In genomic region chr7:89477294-89477999, GRCm38 (mm10) we compare ENCODE assay signal across 9 mouse cellular contexts. TPM values are rescaled to one million over a fixed set of nuclear protein-coding genes. Genes with fewer than 3 reads are reported as not detected.
A peak's percentile ranks its signal among the peaks of the same experiment; 100 is the strongest.
DNase-seq lines count a peak whose midpoint lies in the region; ATAC-seq and TF ChIP-seq lines count a peak whose summit lies in the region.
"Had no signal": no experiment of that assay in that cellular context is flagged by ENCODE, and none has a peak within 500 bp of the region (broad histone marks: within the 10 kb centered on the region; RNA-seq: fewer than 3 reads in every experiment).

No protein-coding gene starts in this region.

- no peak for TF ChIP-seq EP300 in liver, postnatal 0 days (IDR thresholded peaks at IDR 0.05; ENCODE audit: low read depth)

- DNase-seq in liver, adult 2 months (ENCODE audit: extremely low read depth, low read depth, low spot score) = peak; percentile 81
- DNase-seq in liver = no peak
- DNase-seq in ZHBTc4 (ENCODE audit: low read depth, low spot score) = peak; percentile 79
- DNase-seq in fibroblast of lung, adult 2 months (ENCODE audit: low read depth) = peak; percentile 39
- DNase-seq in liver, postnatal 0 days = peak; percentile 66
- DNase-seq in spleen, adult 12 weeks (ENCODE audit: low spot score) = no peak

- TF ChIP-seq CTCF in liver, adult 2 months (IDR thresholded peaks at IDR 0.05; ENCODE audit: low read depth, low read length) = peak; percentile 55
- TF ChIP-seq CTCF in intestine, postnatal 0 days (IDR thresholded peaks at IDR 0.05; ENCODE audit: low read depth) = peak; percentile 90
- TF ChIP-seq CTCF in liver, postnatal 0 days (IDR thresholded peaks at IDR 0.05; ENCODE audit: low read depth) = peak; percentile 66

- no peak overlapping the region for H3K4me2 ChIP-seq in intestine, postnatal 0 days (replicated peaks; ENCODE audit: low read depth)
- H3K4me2 ChIP-seq in liver, postnatal 0 days (ENCODE audit: low read depth, low read length) = no peak overlapping the region

- H3K79me2 ChIP-seq in liver, adult 2 months (ENCODE audit: control insufficient read depth, insufficient read depth, low read length) = no peaks in the 10 kb centered on the region

- 28% methylated on average over 1 of the region's 1 CpGs for WGBS in liver, adult 2 months
- WGBS in intestine, postnatal 0 days = 6% methylated on average over 1 of the region's 1 CpGs
- WGBS in liver, postnatal 0 days (ENCODE audit: insufficient replicate concordance) = 0% methylated on average over 1 of the region's 1 CpGs

- H3K9ac ChIP-seq in liver, adult 2 months (ENCODE audit: low read depth, low read length) = no peak overlapping the region
- H3K9ac ChIP-seq in intestine, postnatal 0 days (ENCODE audit: low read depth, low read length) = no peak overlapping the region
- no peak overlapping the region for H3K9ac ChIP-seq in liver, postnatal 0 days (replicated peaks)

- peak; percentile 51 for ATAC-seq in intestine, postnatal 0 days
- ATAC-seq in liver, postnatal 0 days = peak; percentile 81
- peak; percentile 48; the same call in 1 of the 2 replicates for ATAC-seq in neutrophil, adult 5-6 weeks (ENCODE audit: extremely low read depth, insufficient number of reproducible peaks, low FRiP score, poor library complexity, severe bottlenecking)

- H3K4me3 ChIP-seq in liver, adult 2 months (ENCODE audit: insufficient read depth, low read depth, low read length) = no peak overlapping the region
- no peak overlapping the region for H3K4me3 ChIP-seq in intestine, postnatal 0 days (ENCODE audit: low read depth, low read length)
- H3K4me3 ChIP-seq in liver, postnatal 0 days (ENCODE audit: low read depth, low read length) = no peak overlapping the region
- H3K4me3 ChIP-seq: erythroblast, embryonic 14.5 days had no signal

- no peaks in the 10 kb centered on the region for H3K27me3 ChIP-seq in liver, adult 2 months (ENCODE audit: control insufficient read depth, insufficient read depth, low read length)
- H3K27me3 ChIP-seq in intestine, postnatal 0 days (replicated peaks; ENCODE audit: control insufficient read depth, insufficient read depth, low read length) = no peaks in the 10 kb centered on the region
- H3K27me3 ChIP-seq in liver, postnatal 0 days (ENCODE audit: insufficient read depth, low read length) = no peaks in the 10 kb centered on the region

- H3K4me1 ChIP-seq in liver, adult 2 months (ENCODE audit: control insufficient read depth, insufficient read depth, low read length) = no peaks in the 10 kb centered on the region; the same call in 1 of the 2 replicates
- H3K4me1 ChIP-seq in intestine, postnatal 0 days (replicated peaks; ENCODE audit: control insufficient read depth, insufficient read depth, low read length) = no peaks in the 10 kb centered on the region
- peaks cover 8% of the 10 kb centered on the region; the same call in 1 of the 2 replicates for H3K4me1 ChIP-seq in liver, postnatal 0 days (ENCODE audit: insufficient read depth)

- no peak for TF ChIP-seq POLR2A in liver, adult 2 months (IDR thresholded peaks at IDR 0.05; ENCODE audit: extremely low read depth, insufficient read depth, low read length)

- H3K9me3 ChIP-seq in intestine, postnatal 0 days (ENCODE audit: control insufficient read depth) = no peaks in the 10 kb centered on the region
- H3K9me3 ChIP-seq in liver, postnatal 0 days (ENCODE audit: low read length) = no peaks in the 10 kb centered on the region

- no peak overlapping the region for H3K27ac ChIP-seq in liver, adult 2 months (replicated peaks; ENCODE audit: insufficient read depth, low read depth, low read length)
- no peak overlapping the region for H3K27ac ChIP-seq in intestine, postnatal 0 days (ENCODE audit: low read depth, low read length)
- no peak overlapping the region for H3K27ac ChIP-seq in liver, postnatal 0 days (ENCODE audit: low read depth)

- H3K36me3 ChIP-seq in liver, adult 2 months (ENCODE audit: control insufficient read depth, insufficient read depth, low read length) = no peaks in the 10 kb centered on the region
- no peaks in the 10 kb centered on the region for H3K36me3 ChIP-seq in intestine, postnatal 0 days (ENCODE audit: control insufficient read depth, insufficient read depth)
- no peaks in the 10 kb centered on the region for H3K36me3 ChIP-seq in liver, postnatal 0 days (replicated peaks; ENCODE audit: insufficient read depth, low read length)

RNA-seq across cellular contexts. Expression of gene Prss23, which starts 49.5 kb away (rescaled TPM):
- 5.5 and 6.8 TPM in 2 replicates for total RNA-seq in liver, adult 2 months (2014; rRNA removed)
- polyA plus RNA-seq in liver, adult 2 months (2012; rRNA removed) = 5.7 and 6.0 TPM in 2 replicates
- 72.4 and 87.9 TPM in 2 replicates for polyA plus RNA-seq in intestine, postnatal 0 days (2015; fragmentation: Nextera tagmentation; extraction: Ambion mirVana)
- 6.9 and 7.5 TPM in 2 replicates for polyA plus RNA-seq in liver, postnatal 0 days (2015; fragmentation: Nextera tagmentation; extraction: Ambion mirVana)
- total RNA-seq in neutrophil, adult 5-6 weeks (2017) = 0.70 and 1.1 TPM in 2 replicates
- polyA plus RNA-seq: erythroblast, embryonic 14.5 days had no signal

Comparison
In these comparisons a context has a peak if more than half of its experiments do, and no peak if none do; other contexts are left out.
1. DNase-seq: peak in liver, adult 2 months (single experiment), ZHBTc4 (single experiment), fibroblast of lung, adult 2 months (single experiment) and liver, postnatal 0 days (single experiment); none in liver (single experiment) and spleen, adult 12 weeks (single experiment).
2. Peak in every context shown above with its lines, with median percentiles within 50 percentile points of each other: CTCF ChIP-seq and ATAC-seq.